Mouse (Mus musculus) gastrocnemius, adult 2 months (tissue): ENCODE data around the gene Metrnl. TPM values are rescaled to one million over a fixed set of nuclear protein-coding genes. Genes with fewer than 3 reads are reported as not detected.
A peak's percentile ranks its signal among the peaks of the same experiment; 100 is the strongest.

Experiments used
- DNase-seq: peaks from one replicate; pipeline ENCODE4 v3.0.0; 2022
- H3K27ac ChIP-seq: fragments of 200-600 bp; 2 replicates; pipeline ENCODE4 v1.8.1; 2022; ENCODE audit warnings: mild to moderate bottlenecking
- H3K4me3 ChIP-seq: fragments of 200-600 bp; 2 replicates; pipeline ENCODE4 v1.8.1; 2022; ENCODE audit warnings: mild to moderate bottlenecking, moderate library complexity
- CTCF ChIP-seq: fragments of 200-600 bp; IDR thresholded peaks from 2 replicates; pipeline ENCODE4 v1.8.1; 2022; ENCODE audit warnings: antibody characterized with exemption, mild to moderate bottlenecking, moderate library complexity
- intact Hi-C: fragments of 180-260 bp; cut with DNase I; formaldehyde crosslinking; loops from one replicate; pipeline ENCODE4 v1.15.1; 2025
- total RNA-seq, 2 experiments: library from RNA; stranded (reverse); gene quantifications; 2 replicates each; pipeline ENCODE4 v1.2.3; 2021

Gene Metrnl
- total RNA-seq, 2 experiments from 2014 or later: 7.8 to 13.7 TPM

GRCm38 (mm10) chr11:121688024-121688423 lies 13.3 kb upstream of the Metrnl start:
- no peak for DNase-seq
- Histone ChIP-seq H3K4me3 (no peak overlapping the region), H3K27ac (no peak overlapping the region)
- no peak for TF ChIP-seq CTCF
- intact Hi-C loops: no loop called here

- no peak for TF ChIP-seq CTCF
Measured at GRCm38 (mm10) chr11:121695304-121696064, 5.9 kb upstream of the Metrnl start.

GRCm38 (mm10) chr11:121697271-121697670 lies 4.1 kb upstream of the Metrnl start:
- DNase-seq: no peak
- intact Hi-C loops: no loop called here
- Histone ChIP-seq H3K4me3 (no peak overlapping the region), H3K27ac (no peak overlapping the region)
- no peak for TF ChIP-seq CTCF

More at GRCm38 (mm10) chr11:121695304-121696064, 5.9 kb upstream of the Metrnl start:
- no peak for DNase-seq
- intact Hi-C loops: no loop called here
- no peak overlapping the region for H3K4me3 ChIP-seq
- no peak overlapping the region for H3K27ac ChIP-seq

GRCm38 (mm10) chr11:121698381-121698955 lies 2.9 kb upstream of the Metrnl start:
- intact Hi-C loops: no loop called here
- no peak overlapping the region for H3K27ac ChIP-seq
- no peak for TF ChIP-seq CTCF
- no peak for DNase-seq
- no peak overlapping the region for H3K4me3 ChIP-seq

- peak overlapping the region; percentile 76 for H3K4me3 ChIP-seq
- intact Hi-C loops: loop anchor here (1.0 to 5.0 kb wide), 3 partner anchors 29 to 105 kb away; partner anchors contain the start of gene B3gntl1
Measured at GRCm38 (mm10) chr11:121702111-121702894, 959 bp downstream of the Metrnl start.

GRCm38 (mm10) chr11:121702895-121703618 lies 1.7 kb downstream of the Metrnl start:
- TF ChIP-seq CTCF: no peak
- Histone ChIP-seq H3K27ac (peak overlapping the region; percentile 91), H3K4me3 (peak overlapping the region; percentile 76)
- peak; percentile 82 for DNase-seq
- intact Hi-C loops: loop anchor here (1.0 to 5.0 kb wide), 3 partner anchors 30 to 104 kb away; partner anchors contain the start of gene B3gntl1

More at GRCm38 (mm10) chr11:121702111-121702894, 959 bp downstream of the Metrnl start:
- peak; percentile 98 for DNase-seq
- no peak for TF ChIP-seq CTCF
- peak overlapping the region; percentile 91 for H3K27ac ChIP-seq

- DNase-seq: peak; percentile 47
- Histone ChIP-seq H3K4me3 (peak overlapping the region; percentile 76), H3K27ac (peak overlapping the region; percentile 91)
- no peak for TF ChIP-seq CTCF
- intact Hi-C loops: loop anchor here (1.0 to 5.0 kb wide), 3 partner anchors 46 to 104 kb away; no protein-coding TSS in a partner anchor
Measured at GRCm38 (mm10) chr11:121703619-121704215, 2.4 kb downstream of the Metrnl start.

GRCm38 (mm10) chr11:121706521-121707005 lies 5.2 kb downstream of the Metrnl start:
- 0 out of 2 replicates have a peak overlapping the region, but pooled peaks have one; percentile 29 for H3K27ac ChIP-seq
- no peak for DNase-seq
- peak overlapping the region; percentile 28 for H3K4me3 ChIP-seq
- no peak for TF ChIP-seq CTCF
- intact Hi-C loops: no loop called here

GRCm38 (mm10) chr11:121709278-121709677 lies 7.9 kb downstream of the Metrnl start:
- no peak for TF ChIP-seq CTCF
- intact Hi-C loops: no loop called here
- no peak overlapping the region for H3K4me3 ChIP-seq
- no peak overlapping the region for H3K27ac ChIP-seq
- no peak for DNase-seq

GRCm38 (mm10) chr11:121710245-121710644 lies 8.9 kb downstream of the Metrnl start:
- TF ChIP-seq CTCF: no peak
- Histone ChIP-seq H3K4me3 (no peak overlapping the region), H3K27ac (no peak overlapping the region)
- intact Hi-C loops: no loop called here
- no peak for DNase-seq

GRCm38 (mm10) chr11:121712987-121713386 lies 11.6 kb downstream of the Metrnl start:
- H3K27ac ChIP-seq: no peak overlapping the region

GRCm38 (mm10) chr11:121713569-121713968 lies 12.2 kb downstream of the Metrnl start:
- no peak for DNase-seq
- TF ChIP-seq CTCF: no peak
- intact Hi-C loops: no loop called here
- Histone ChIP-seq H3K4me3 (no peak overlapping the region), H3K27ac (no peak overlapping the region)

More at GRCm38 (mm10) chr11:121712987-121713386, 11.6 kb downstream of the Metrnl start:
- DNase-seq: no peak
- H3K4me3 ChIP-seq: no peak overlapping the region
- intact Hi-C loops: no loop called here
- no peak for TF ChIP-seq CTCF
